Mouse (Mus musculus) brain, embryonic 14.5 days (tissue): ENCODE data around the gene Lrrc56. TPM values are rescaled to one million over a fixed set of nuclear protein-coding genes. Genes with fewer than 3 reads are reported as not detected.
A peak's percentile ranks its signal among the peaks of the same experiment; 100 is the strongest.

Source experiments
- DNase-seq: peaks from one replicate; pipeline ENCODE4 v3.0.0-alpha.2; 2011; ENCODE audit warnings: low read depth
- CTCF ChIP-seq: fragments of 200-500 bp; IDR thresholded peaks from 2 replicates; pipeline ENCODE4 v1.5.1; 2012; ENCODE audit warnings: inconsistent platforms, mild to moderate bottlenecking, moderate library complexity, borderline replicate concordance; ENCODE audit not compliant: insufficient read depth, insufficient read length; ENCODE audit errors: extremely low read depth
- POLR2A ChIP-seq: fragments of 200-500 bp; IDR thresholded peaks from 2 replicates; pipeline ENCODE4 v1.6.1; 2012; ENCODE audit warnings: mild to moderate bottlenecking, inconsistent platforms, borderline replicate concordance; ENCODE audit not compliant: poor library complexity, insufficient read depth, insufficient read length, severe bottlenecking; ENCODE audit errors: extremely low read depth
- polyA plus RNA-seq: library from polyadenylated mRNA; depleted of rRNA; stranded (reverse); fragments of >200 nt; gene quantifications from 2 replicates; pipeline ENCODE4 v1.2.3, GENCODE M21; 2012

The Lrrc56 gene
- polyA plus RNA-seq, 1 experiment, result 19.8 TPM

GRCm38 (mm10) chr7:141169866-141170265 is 24.1 kb upstream of the Lrrc56 start:
- TF ChIP-seq CTCF, result no peak
- TF ChIP-seq POLR2A, result no peak
- DNase-seq, result no peak

DNA sequence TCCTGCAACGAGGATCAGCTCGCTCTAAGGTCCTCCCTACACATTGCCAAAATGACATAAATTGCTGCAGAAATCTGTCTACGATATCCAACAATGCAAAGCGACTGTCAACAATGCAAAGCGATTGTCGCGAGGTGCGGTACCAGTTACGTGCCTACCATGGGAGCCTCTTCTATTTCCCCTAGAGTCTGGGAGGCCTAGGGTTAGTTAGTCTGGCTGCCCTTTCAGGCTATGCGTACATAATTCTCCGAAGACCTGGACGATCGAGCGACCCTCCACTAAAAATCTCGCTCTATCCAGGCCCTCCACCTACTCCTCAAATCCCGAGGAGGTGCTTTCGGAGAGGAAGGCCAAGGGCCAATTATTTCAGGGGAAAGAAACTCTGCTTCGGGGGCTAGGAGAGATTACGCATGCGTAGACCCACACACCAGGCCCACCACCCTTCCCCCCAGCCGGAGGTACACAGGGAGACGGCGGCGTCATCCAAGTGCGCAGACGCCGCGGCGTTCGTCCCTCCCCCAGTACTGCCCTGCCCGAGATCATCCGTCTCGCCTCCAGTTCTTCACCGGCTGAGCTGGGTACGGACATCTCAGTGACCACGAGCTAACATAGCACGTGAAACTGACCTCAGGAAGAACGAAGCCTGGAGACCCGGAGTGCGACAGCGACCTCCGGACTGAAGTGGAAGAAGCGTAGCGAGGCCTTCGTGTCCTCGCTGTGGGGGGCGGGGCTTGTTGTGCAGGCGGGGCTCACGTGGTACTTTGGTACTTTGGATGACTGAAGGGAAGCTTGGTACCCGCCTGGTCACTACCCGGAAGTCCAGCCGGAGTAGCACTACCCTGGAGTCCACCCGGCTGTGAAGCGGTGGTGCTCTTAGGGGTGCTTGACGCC is 21.6 kb upstream of the Lrrc56 start, which contains the start of gene Rnh1:
TSS of gene Rnh1 (minus strand) at position 742 of the 891 bp plus-strand sequence.
- DNase-seq, result peak; percentile 98
- TF ChIP-seq CTCF (no peak), POLR2A (peak; percentile 61; the same call in 1 of the 2 replicates)

- TF ChIP-seq POLR2A (no peak), CTCF (no peak)
- no peak for DNase-seq
These were observed 20.6 kb upstream of the Lrrc56 start for GRCm38 (mm10) chr7:141173323-141173850.

DNA sequence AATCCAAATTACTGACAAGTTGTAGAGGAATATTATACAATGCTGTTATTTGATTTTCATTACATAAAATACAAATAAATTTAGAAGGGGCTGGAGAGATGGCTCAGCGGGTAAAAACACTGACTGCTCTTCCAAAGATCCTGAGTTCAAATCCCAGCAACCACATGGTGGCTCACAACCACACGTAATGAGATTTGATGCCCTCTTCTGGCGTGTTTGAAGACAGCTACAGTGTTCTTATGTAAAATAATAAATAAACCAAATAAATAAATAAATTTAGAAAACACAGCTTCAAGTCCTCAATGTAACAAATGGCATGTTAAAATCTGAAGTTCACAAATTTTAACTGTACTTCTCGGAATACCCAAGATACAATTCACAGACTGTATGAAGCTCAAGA is 18.9 kb upstream of the Lrrc56 start:
- TF ChIP-seq CTCF (no peak), POLR2A (no peak)
- DNase-seq, result no peak

DNA sequence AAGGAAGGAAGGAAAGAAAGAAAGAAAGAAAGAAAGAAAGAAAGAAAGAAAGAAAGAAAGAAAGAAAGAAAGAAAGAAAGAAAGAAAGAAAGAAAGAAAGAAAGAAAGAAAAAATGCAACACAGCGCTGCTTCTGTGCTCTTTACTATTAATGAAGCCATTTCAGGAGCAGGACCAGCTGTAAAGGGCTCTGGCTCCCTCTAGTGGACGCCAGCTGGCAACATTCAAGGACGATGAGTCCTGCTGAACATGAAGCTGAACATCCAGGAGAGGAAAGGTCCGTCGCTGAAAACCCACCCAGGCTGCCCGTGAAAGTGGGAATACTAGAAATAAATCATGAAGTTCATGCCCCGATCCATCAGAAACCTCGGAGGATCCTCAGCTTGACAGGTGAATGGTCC is 17.8 kb upstream of the Lrrc56 start:
- peak; percentile 95 for DNase-seq
- peak; percentile 97 for TF ChIP-seq CTCF
- TF ChIP-seq POLR2A, result no peak

- DNase-seq, result no peak
- no peak for TF ChIP-seq POLR2A
- TF ChIP-seq CTCF, result no peak
These were observed 5.8 kb upstream of the Lrrc56 start for GRCm38 (mm10) chr7:141188194-141188593.

GRCm38 (mm10) chr7:141188733-141189132 is 5.2 kb upstream of the Lrrc56 start:
- no peak for TF ChIP-seq POLR2A
- TF ChIP-seq CTCF, result no peak
- DNase-seq, result no peak

DNA sequence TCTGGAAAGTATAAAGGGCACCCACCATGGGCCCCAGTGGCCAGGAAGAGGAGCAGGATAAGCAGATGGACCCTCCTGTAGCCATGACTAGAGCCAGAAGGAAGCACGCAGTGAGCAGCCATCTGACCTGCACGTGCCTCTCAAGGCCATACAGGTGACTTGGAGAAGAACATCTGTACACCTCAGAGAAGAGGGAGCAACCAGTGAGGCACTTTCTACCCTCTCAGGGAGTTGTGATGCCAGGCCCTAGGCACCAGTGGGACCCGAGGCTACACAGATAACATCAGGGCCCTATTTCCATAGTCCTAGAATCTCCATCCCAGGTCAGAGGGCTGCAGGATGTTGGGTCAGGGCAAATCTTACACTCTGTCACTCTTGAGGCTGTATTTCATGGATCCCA is 3.7 kb upstream of the Lrrc56 start:
- no peak for DNase-seq
- TF ChIP-seq CTCF (no peak), POLR2A (no peak)

GRCm38 (mm10) chr7:141191036-141191435 is 2.9 kb upstream of the Lrrc56 start:
- no peak for DNase-seq
- no peak for TF ChIP-seq POLR2A
- no peak for TF ChIP-seq CTCF

DNA sequence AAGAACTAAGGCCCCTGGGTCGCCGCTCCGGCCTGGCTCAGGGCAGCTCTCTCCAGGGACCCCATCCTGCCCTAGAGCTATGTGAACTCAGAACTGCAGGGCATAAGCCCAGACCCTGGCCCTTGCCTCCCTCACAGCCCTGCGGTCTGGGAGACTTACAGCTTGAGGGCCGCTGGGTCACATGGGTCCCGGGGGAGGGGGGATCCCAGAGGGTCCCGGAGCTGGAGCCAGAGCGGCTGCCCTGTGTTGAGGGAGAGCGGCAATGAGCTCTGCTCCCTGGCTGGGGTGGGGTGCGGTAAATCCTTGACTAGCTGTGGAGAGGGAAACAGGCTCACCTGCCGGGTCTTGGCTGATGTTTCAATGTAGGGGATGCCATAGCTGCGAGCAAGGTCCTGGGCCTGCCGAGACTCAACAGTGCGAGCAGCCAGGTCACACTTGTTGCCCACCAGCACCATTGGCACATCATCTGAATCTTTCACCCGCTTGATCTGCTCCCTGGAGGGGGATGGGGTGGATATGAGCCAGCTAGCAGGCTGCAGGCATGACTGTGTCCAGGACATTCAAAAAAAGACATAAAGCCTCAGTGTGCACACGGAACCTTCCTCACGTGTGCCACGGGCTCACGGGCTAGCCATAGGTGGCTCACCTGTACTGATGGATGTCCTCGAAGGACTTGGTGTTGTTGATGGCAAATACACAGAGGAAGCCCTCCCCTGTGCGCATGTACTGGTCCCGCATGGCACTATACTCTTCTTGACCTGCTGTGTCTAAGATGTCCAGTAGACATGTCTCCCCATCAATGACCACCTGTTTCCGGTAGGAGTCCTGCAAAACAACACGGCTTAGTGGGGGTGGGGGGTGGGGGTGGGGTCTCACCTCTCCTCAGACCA is 1.9 kb upstream of the Lrrc56 start:
- no peak for TF ChIP-seq CTCF
- TF ChIP-seq POLR2A, result no peak
- no peak for DNase-seq
